Mouse (Mus musculus) limb, embryonic 13.5 days (tissue): ENCODE data around the gene Fhit. TPM values are rescaled to one million over a fixed set of nuclear protein-coding genes. Genes with fewer than 3 reads are reported as not detected.

Experiments used
- ATAC-seq: fragments of 200-750 bp; cut with Nextera tagmentation; 2 replicates; pipeline ENCODE4 v1.8.0; 2017; ENCODE audit warnings: low read depth, moderate number of reproducible peaks, moderate TSS enrichment; ENCODE audit not compliant: low FRiP score
- H3K27ac ChIP-seq: fragments of 300-500 bp; sonication (generic); 2 replicates; pipeline ENCODE4 v1.5.1; 2015; ENCODE audit warnings: inconsistent platforms, mild to moderate bottlenecking, moderate library complexity
- H3K27me3 ChIP-seq: fragments of 300-500 bp; sonication (generic); 2 replicates; pipeline ENCODE4 v1.6.1; 2015; ENCODE audit warnings: mild to moderate bottlenecking, inconsistent platforms
- H3K36me3 ChIP-seq: fragments of 300-500 bp; sonication (generic); 2 replicates; pipeline ENCODE4 v1.6.1; 2015; ENCODE audit warnings: inconsistent platforms, mild to moderate bottlenecking, moderate library complexity
- H3K4me1 ChIP-seq: fragments of 300-500 bp; sonication (generic); 2 replicates; pipeline ENCODE4 v1.6.1; 2015; ENCODE audit warnings: inconsistent platforms
- H3K4me2 ChIP-seq: fragments of 300-500 bp; sonication (generic); replicated peaks from 2 replicates; pipeline ENCODE4 v1.6.1; 2015; ENCODE audit warnings: inconsistent platforms, mild to moderate bottlenecking, moderate library complexity
- H3K4me3 ChIP-seq: fragments of 300-500 bp; sonication (generic); 2 replicates; pipeline ENCODE4 v1.5.1; 2015; ENCODE audit warnings: moderate library complexity, mild to moderate bottlenecking, inconsistent platforms
- H3K9ac ChIP-seq: fragments of 300-500 bp; sonication (generic); 2 replicates; pipeline ENCODE4 v1.6.1; 2015; ENCODE audit warnings: mild to moderate bottlenecking, inconsistent platforms
- H3K9me3 ChIP-seq: fragments of 300-500 bp; sonication (generic); 2 replicates; pipeline ENCODE4 v1.6.1; 2016; ENCODE audit warnings: inconsistent platforms
- WGBS: fragments of 180-500 bp; shearing (Covaris S2); methylation state at CpG from one replicate; pipeline ENCODE4 v1.1.7; 2015; 5-methylcytosine and 5-hydroxymethylcytosine counted together
- polyA plus RNA-seq: library from polyadenylated mRNA; unstranded; fragments of >200 nt; fragmentation: Nextera tagmentation; extraction: Ambion mirVana; gene quantifications from 2 replicates; pipeline ENCODE4 v1.2.1, GENCODE M21; 2015

Fhit gene
- polyA plus RNA-seq, 1 experiment from 2014 or later: 6.3 TPM

GRCm38 (mm10) chr14:10882759-10883158 lies 279.1 kb downstream of the Fhit start:
- H3K9me3 ChIP-seq: no peaks in the 10 kb centered on the region
- no peak overlapping the region for H3K27ac ChIP-seq
- no peaks in the 10 kb centered on the region for H3K36me3 ChIP-seq
- ATAC-seq: no peak
- 41% methylated on average over 1 of the region's 1 CpGs for WGBS
- no peaks in the 10 kb centered on the region for H3K27me3 ChIP-seq
- H3K4me2 ChIP-seq: no peak overlapping the region
- no peak overlapping the region for H3K4me3 ChIP-seq
- H3K9ac ChIP-seq: no peak overlapping the region
- no peaks in the 10 kb centered on the region for H3K4me1 ChIP-seq

- peaks cover 10% of the 10 kb centered on the region; the same call in 1 of the 2 replicates for H3K4me1 ChIP-seq
- 76% methylated on average over 2 of the region's 2 CpGs for WGBS
- H3K4me3 ChIP-seq: no peak overlapping the region
- ATAC-seq: no peak
- H3K4me2 ChIP-seq: no peak overlapping the region
- no peak overlapping the region for H3K9ac ChIP-seq
- no peak overlapping the region for H3K27ac ChIP-seq
- no peaks in the 10 kb centered on the region for H3K9me3 ChIP-seq
- no peaks in the 10 kb centered on the region for H3K36me3 ChIP-seq
- H3K27me3 ChIP-seq: no peaks in the 10 kb centered on the region
Observed at GRCm38 (mm10) chr14:10880749-10881148, 281.1 kb downstream of the Fhit start.

- Histone ChIP-seq H3K4me1 (peaks cover 10% of the 10 kb centered on the region; the same call in 1 of the 2 replicates), H3K4me2 (no peak overlapping the region), H3K27ac (no peak overlapping the region), H3K36me3 (no peaks in the 10 kb centered on the region), H3K27me3 (no peaks in the 10 kb centered on the region), H3K9ac (no peak overlapping the region), H3K4me3 (no peak overlapping the region), H3K9me3 (no peaks in the 10 kb centered on the region)
- no peak for ATAC-seq
- WGBS: 59% methylated on average over 3 of the region's 3 CpGs
Observed at GRCm38 (mm10) chr14:10874595-10875372, 287.1 kb downstream of the Fhit start.

- 53% methylated on average over 3 of the region's 3 CpGs for WGBS
- Histone ChIP-seq H3K27ac (no peak overlapping the region), H3K4me2 (no peak overlapping the region), H3K9ac (no peak overlapping the region), H3K4me3 (no peak overlapping the region), H3K27me3 (no peaks in the 10 kb centered on the region), H3K9me3 (no peaks in the 10 kb centered on the region), H3K4me1 (no peaks in the 10 kb centered on the region), H3K36me3 (no peaks in the 10 kb centered on the region)
- no peak for ATAC-seq
Observed at GRCm38 (mm10) chr14:10857606-10858005, 304.2 kb downstream of the Fhit start.

GRCm38 (mm10) chr14:10851936-10852335 lies 309.9 kb downstream of the Fhit start:
- WGBS: 79% methylated on average over 1 of the region's 1 CpGs
- ATAC-seq: no peak
- Histone ChIP-seq H3K9ac (no peak overlapping the region), H3K27me3 (no peaks in the 10 kb centered on the region), H3K4me1 (no peaks in the 10 kb centered on the region), H3K4me2 (no peak overlapping the region), H3K27ac (no peak overlapping the region), H3K4me3 (no peak overlapping the region), H3K9me3 (no peaks in the 10 kb centered on the region), H3K36me3 (no peaks in the 10 kb centered on the region)

GRCm38 (mm10) chr14:10836001-10836400 lies 325.8 kb downstream of the Fhit start:
- H3K27ac ChIP-seq: no peak overlapping the region
- no peak overlapping the region for H3K4me2 ChIP-seq
- H3K36me3 ChIP-seq: no peaks in the 10 kb centered on the region
- no peak overlapping the region for H3K9ac ChIP-seq
- 40% methylated on average over 1 of the region's 1 CpGs for WGBS
- no peaks in the 10 kb centered on the region for H3K27me3 ChIP-seq
- no peaks in the 10 kb centered on the region for H3K4me1 ChIP-seq
- ATAC-seq: no peak
- H3K9me3 ChIP-seq: no peaks in the 10 kb centered on the region
- no peak overlapping the region for H3K4me3 ChIP-seq

- H3K4me2 ChIP-seq: no peak overlapping the region
- H3K36me3 ChIP-seq: no peaks in the 10 kb centered on the region
- H3K4me1 ChIP-seq: no peaks in the 10 kb centered on the region
- no peak overlapping the region for H3K4me3 ChIP-seq
- H3K27ac ChIP-seq: no peak overlapping the region
- no peaks in the 10 kb centered on the region for H3K9me3 ChIP-seq
- no peak for ATAC-seq
- H3K9ac ChIP-seq: no peak overlapping the region
- H3K27me3 ChIP-seq: no peaks in the 10 kb centered on the region
- 78% methylated on average over 4 of the region's 4 CpGs for WGBS
Observed at GRCm38 (mm10) chr14:10824819-10825218, 337.0 kb downstream of the Fhit start.

GRCm38 (mm10) chr14:10813551-10813950 lies 348.3 kb downstream of the Fhit start:
- H3K9ac ChIP-seq: no peak overlapping the region
- no peaks in the 10 kb centered on the region for H3K9me3 ChIP-seq
- no peaks in the 10 kb centered on the region for H3K27me3 ChIP-seq
- no peak for ATAC-seq
- H3K27ac ChIP-seq: no peak overlapping the region
- 48% methylated on average over 2 of the region's 2 CpGs for WGBS
- no peak overlapping the region for H3K4me2 ChIP-seq
- H3K4me3 ChIP-seq: no peak overlapping the region
- no peaks in the 10 kb centered on the region for H3K4me1 ChIP-seq
- no peaks in the 10 kb centered on the region for H3K36me3 ChIP-seq

- H3K36me3 ChIP-seq: no peaks in the 10 kb centered on the region
- no peaks in the 10 kb centered on the region for H3K4me1 ChIP-seq
- no peak overlapping the region for H3K4me2 ChIP-seq
- no peak overlapping the region for H3K4me3 ChIP-seq
- H3K27me3 ChIP-seq: no peaks in the 10 kb centered on the region
- no peak for ATAC-seq
- no peak overlapping the region for H3K9ac ChIP-seq
- H3K27ac ChIP-seq: no peak overlapping the region
- H3K9me3 ChIP-seq: no peaks in the 10 kb centered on the region
- 83% methylated on average over 4 of the region's 4 CpGs for WGBS
Observed at GRCm38 (mm10) chr14:10798489-10799180, 363.2 kb downstream of the Fhit start.

- Histone ChIP-seq H3K9me3 (no peaks in the 10 kb centered on the region), H3K27ac (no peak overlapping the region), H3K4me2 (no peak overlapping the region), H3K4me3 (no peak overlapping the region), H3K36me3 (no peaks in the 10 kb centered on the region), H3K4me1 (no peaks in the 10 kb centered on the region), H3K27me3 (no peaks in the 10 kb centered on the region), H3K9ac (no peak overlapping the region)
- no peak for ATAC-seq
- WGBS: 95% methylated on average over 1 of the region's 1 CpGs
Observed at GRCm38 (mm10) chr14:10797595-10797994, 364.2 kb downstream of the Fhit start.

- Histone ChIP-seq H3K36me3 (no peaks in the 10 kb centered on the region), H3K4me3 (no peak overlapping the region), H3K27me3 (no peaks in the 10 kb centered on the region), H3K9ac (no peak overlapping the region), H3K4me2 (no peak overlapping the region), H3K9me3 (no peaks in the 10 kb centered on the region), H3K4me1 (peaks cover 4% of the 10 kb centered on the region; the same call in 1 of the 2 replicates), H3K27ac (no peak overlapping the region)
- 60% methylated on average over 2 of the region's 2 CpGs for WGBS
- ATAC-seq: no peak
Observed at GRCm38 (mm10) chr14:10795498-10796075, 366.2 kb downstream of the Fhit start.

- Histone ChIP-seq H3K9me3 (no peaks in the 10 kb centered on the region), H3K4me2 (no peak overlapping the region), H3K36me3 (no peaks in the 10 kb centered on the region), H3K9ac (no peak overlapping the region), H3K27ac (no peak overlapping the region), H3K27me3 (no peaks in the 10 kb centered on the region), H3K4me3 (no peak overlapping the region), H3K4me1 (no peaks in the 10 kb centered on the region)
- WGBS: 88% methylated on average over 3 of the region's 3 CpGs
- ATAC-seq: no peak
Observed at GRCm38 (mm10) chr14:10783929-10784328, 377.9 kb downstream of the Fhit start.
